Mouse (Mus musculus) megakaryocyte, embryonic 14.5 days (primary cell): Measurements from ENCODE around the gene Greb1.

ENCODE experiments used
- FLI1 ChIP-seq: IDR thresholded peaks from 2 replicates; pipeline ENCODE4 v1.6.1; 2012; ENCODE audit warnings: low read length, inconsistent platforms, mixed read lengths
- GATA1 ChIP-seq: IDR thresholded peaks from 3 replicates; pipeline ENCODE4 v1.6.1; 2012; ENCODE audit warnings: mixed read lengths, low read length, inconsistent platforms, borderline replicate concordance

DNA sequence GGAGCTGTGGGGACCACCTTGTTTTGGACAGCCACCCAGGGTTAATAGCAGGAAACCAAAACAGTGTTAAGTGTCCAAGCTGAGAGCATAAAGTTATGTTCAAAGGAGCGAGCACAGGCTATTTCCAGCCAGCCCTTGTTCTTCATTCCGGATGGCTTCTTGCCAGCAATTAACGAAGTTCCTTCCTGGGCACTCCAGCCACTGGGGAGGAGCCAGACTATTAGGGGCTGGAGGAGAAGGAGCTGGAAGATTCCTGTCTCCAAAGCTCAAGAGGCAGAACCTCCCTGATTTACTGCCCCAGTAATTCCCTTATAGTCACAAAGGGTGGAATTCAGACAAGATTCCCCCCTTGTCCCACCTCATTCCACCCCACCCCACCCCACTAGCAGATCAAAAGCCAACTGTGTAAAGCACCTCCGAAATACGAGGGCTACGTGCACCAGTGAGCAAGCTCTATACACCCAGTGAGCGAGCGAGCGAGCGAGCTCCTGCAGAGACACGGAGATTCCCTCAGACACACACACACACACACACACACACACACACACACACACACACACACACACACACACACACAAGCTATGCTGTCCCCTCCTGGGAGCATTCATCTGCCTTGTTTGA, 69.5 kb downstream of the Greb1 start:
- TF ChIP-seq GATA1 (no peak), FLI1 (no peak)
